Mouse (Mus musculus) retina, postnatal 1 day (tissue): ENCODE measurements around the gene Lgals3bp.
A peak's percentile ranks its signal among the peaks of the same experiment; 100 is the strongest.
"Not testable (repeated sequence)": the region's sequence is repeated elsewhere in the genome, so short reads cannot be mapped to it uniquely, and the experiment has no call there.

Experiments used
- DNase-seq: peaks from one replicate; pipeline ENCODE4 v3.0.0-alpha.2; 2012

The Lgals3bp gene

GRCm38 (mm10) chr11:118400566-118400936 lies 1.3 kb downstream of the Lgals3bp start:
- no peak for DNase-seq

- DNase-seq, result no peak
These were observed 1.9 kb downstream of the Lgals3bp start for GRCm38 (mm10) chr11:118399891-118400565.

GRCm38 (mm10) chr11:118397806-118398530 lies 3.9 kb downstream of the Lgals3bp start:
- no peak for DNase-seq

- no peak for DNase-seq
These were observed 7.4 kb downstream of the Lgals3bp start for GRCm38 (mm10) chr11:118394538-118394937.

GRCm38 (mm10) chr11:118393991-118394390 lies 7.9 kb downstream of the Lgals3bp start:
- DNase-seq, result no peak

GRCm38 (mm10) chr11:118387816-118388215 lies 14.1 kb downstream of the Lgals3bp start:
- not testable (repeated sequence) for DNase-seq

GRCm38 (mm10) chr11:118379251-118380009 lies 22.5 kb downstream of the Lgals3bp start:
- DNase-seq, result peak; percentile 80

GRCm38 (mm10) chr11:118378656-118379055 lies 23.2 kb downstream of the Lgals3bp start:
- DNase-seq, result no peak

GRCm38 (mm10) chr11:118376323-118376722 lies 25.6 kb downstream of the Lgals3bp start:
- not testable (repeated sequence) for DNase-seq

GRCm38 (mm10) chr11:118375881-118376280 lies 26.0 kb downstream of the Lgals3bp start:
- no peak for DNase-seq

- no peak for DNase-seq
These were observed 26.4 kb downstream of the Lgals3bp start for GRCm38 (mm10) chr11:118375461-118375860.

- peak; percentile 48 for DNase-seq
These were observed 26.9 kb downstream of the Lgals3bp start for GRCm38 (mm10) chr11:118375006-118375405.

- DNase-seq, result no peak
These were observed 27.4 kb downstream of the Lgals3bp start for GRCm38 (mm10) chr11:118374506-118374905.

- DNase-seq, result no peak
These were observed 29.3 kb downstream of the Lgals3bp start for GRCm38 (mm10) chr11:118372641-118373040.

- no peak for DNase-seq
These were observed 30.0 kb downstream of the Lgals3bp start for GRCm38 (mm10) chr11:118371876-118372275.

GRCm38 (mm10) chr11:118369657-118370056 lies 32.2 kb downstream of the Lgals3bp start:
- no peak for DNase-seq

GRCm38 (mm10) chr11:118369251-118369650 lies 32.6 kb downstream of the Lgals3bp start:
- no peak for DNase-seq

GRCm38 (mm10) chr11:118368330-118368729 lies 33.6 kb downstream of the Lgals3bp start:
- peak; percentile 32 for DNase-seq

- DNase-seq, result no peak
These were observed 35.3 kb downstream of the Lgals3bp start for GRCm38 (mm10) chr11:118366559-118366958.

- DNase-seq, result no peak
These were observed 35.8 kb downstream of the Lgals3bp start for GRCm38 (mm10) chr11:118366108-118366507.

- no peak for DNase-seq
These were observed 36.7 kb downstream of the Lgals3bp start for GRCm38 (mm10) chr11:118365171-118365570.

GRCm38 (mm10) chr11:118364021-118364420 lies 37.9 kb downstream of the Lgals3bp start:
- no peak for DNase-seq

- DNase-seq, result peak; percentile 70
These were observed 38.8 kb downstream of the Lgals3bp start for GRCm38 (mm10) chr11:118362971-118363518.
